Mouse (Mus musculus) thymus, adult 2 months (tissue): ENCODE measurements around the gene Nptn. TPM values are rescaled to one million over a fixed set of nuclear protein-coding genes. Genes with fewer than 3 reads are reported as not detected.

ENCODE experiments used
- DNase-seq: peaks from one replicate; pipeline ENCODE4 v3.0.0; 2021
- H3K27ac ChIP-seq: fragments of 200-500 bp; 2 replicates; pipeline ENCODE4 v1.5.1; 2012; ENCODE audit warnings: low read length, control low read depth; ENCODE audit not compliant: control insufficient read depth, insufficient read depth
- H3K27me3 ChIP-seq: fragments of 200-500 bp; 2 replicates; pipeline ENCODE4 v1.6.1; 2012; ENCODE audit warnings: mild to moderate bottlenecking, low read length, moderate library complexity, mixed read lengths; ENCODE audit not compliant: control insufficient read depth, insufficient read depth
- H3K36me3 ChIP-seq: fragments of 200-500 bp; 2 replicates; pipeline ENCODE4 v1.6.1; 2012; ENCODE audit warnings: mild to moderate bottlenecking, low read length, moderate library complexity; ENCODE audit not compliant: control insufficient read depth, insufficient read depth
- H3K4me1 ChIP-seq: fragments of 200-500 bp; replicated peaks from 2 replicates; pipeline ENCODE4 v1.6.1; 2012; ENCODE audit warnings: low read length; ENCODE audit not compliant: control insufficient read depth, insufficient read depth
- H3K4me3 ChIP-seq: fragments of 200-500 bp; 2 replicates; pipeline ENCODE4 v1.5.1; 2012; ENCODE audit warnings: mild to moderate bottlenecking, low read length, control low read depth, moderate library complexity; ENCODE audit not compliant: control insufficient read depth, insufficient read depth
- CTCF ChIP-seq: fragments of 200-500 bp; IDR thresholded peaks from 2 replicates; pipeline ENCODE4 v1.5.1; 2012; ENCODE audit warnings: mild to moderate bottlenecking, control low read depth, low read length, moderate library complexity, borderline replicate concordance; ENCODE audit not compliant: control insufficient read depth, poor library complexity, insufficient read depth; ENCODE audit errors: extremely low read depth
- POLR2A ChIP-seq: fragments of 200-500 bp; IDR thresholded peaks from 2 replicates; pipeline ENCODE4 v1.6.1; 2012; ENCODE audit warnings: mild to moderate bottlenecking, low read length, control low read depth, moderate library complexity; ENCODE audit not compliant: control insufficient read depth, poor library complexity, insufficient read depth; ENCODE audit errors: extremely low read depth
- WGBS: fragments of 180-500 bp; shearing (Covaris S2); methylation state at CpG from one replicate; pipeline ENCODE4 v1.1.7; 2018; 5-methylcytosine and 5-hydroxymethylcytosine counted together
- polyA plus RNA-seq: library from polyadenylated mRNA; depleted of rRNA; stranded (reverse); fragments of >200 nt; gene quantifications from 2 replicates; pipeline ENCODE4 v1.2.3, GENCODE M21; 2012

Gene Nptn
- polyA plus RNA-seq, 1 experiment, result 309 TPM

- Histone ChIP-seq H3K27me3 (no peaks in the 10 kb centered on the region), H3K36me3 (0 out of 2 replicates have a peak, but pooled peaks cover 4% of the 10 kb centered on the region), H3K4me3 (no peak overlapping the region), H3K4me1 (no peaks in the 10 kb centered on the region), H3K27ac (no peak overlapping the region)
- no peak for DNase-seq
- 95% methylated on average over 9 of the region's 9 CpGs for WGBS
- TF ChIP-seq CTCF, result no peak
- no peak for TF ChIP-seq POLR2A
These were observed 83.5 kb downstream of the Nptn start for GRCm38 (mm10) chr9:58665492-58665891.

DNA sequence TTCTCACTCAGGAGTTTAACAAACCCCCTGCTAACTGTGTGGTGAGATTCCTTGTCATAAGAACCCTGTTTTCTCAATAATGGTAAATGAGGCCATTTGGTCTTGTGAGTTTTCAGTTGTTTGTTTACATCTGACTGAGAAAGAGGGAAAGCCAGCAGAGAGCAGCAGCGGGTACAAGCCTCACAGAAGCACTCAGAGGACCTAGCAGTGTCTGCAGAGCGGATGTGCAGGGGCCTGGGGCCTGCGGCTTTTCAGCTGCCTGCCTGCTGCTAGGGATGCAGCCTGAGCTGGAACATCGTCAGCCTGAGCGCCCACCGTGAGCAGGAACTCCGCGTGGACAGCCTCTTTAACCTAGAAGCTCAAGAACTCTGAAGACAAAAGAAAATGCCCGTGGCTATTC is 84.2 kb downstream of the Nptn start:
- DNase-seq, result no peak
- H3K4me1 ChIP-seq, result no peaks in the 10 kb centered on the region
- TF ChIP-seq POLR2A, result no peak
- no peak for TF ChIP-seq CTCF
- WGBS, result 94% methylated on average over 9 of the region's 9 CpGs
- H3K4me3 ChIP-seq, result no peak overlapping the region
- H3K27ac ChIP-seq, result no peak overlapping the region
- H3K36me3 ChIP-seq, result 0 out of 2 replicates have a peak, but pooled peaks cover 4% of the 10 kb centered on the region
- no peaks in the 10 kb centered on the region for H3K27me3 ChIP-seq

DNA sequence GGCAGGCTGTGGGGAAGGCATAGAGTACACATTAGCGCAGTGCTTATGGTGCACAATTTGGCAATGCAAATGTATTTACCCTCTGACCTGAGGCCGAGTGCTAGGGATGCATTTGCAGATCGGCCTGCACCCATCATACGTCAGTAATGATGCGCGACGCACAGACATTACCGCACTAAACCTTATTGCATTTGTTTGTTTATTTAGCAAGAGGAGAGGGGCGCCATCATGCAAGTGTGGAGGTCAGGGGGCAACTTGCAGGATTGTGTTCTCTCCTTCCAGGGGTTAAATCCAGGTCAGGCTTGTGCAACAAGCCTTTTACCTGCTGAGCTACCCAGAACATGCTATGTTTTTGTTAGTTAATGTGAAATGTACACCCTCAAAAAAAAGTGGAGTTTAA is 85.2 kb downstream of the Nptn start:
- 96% methylated on average over 9 of the region's 9 CpGs for WGBS
- Histone ChIP-seq H3K36me3 (0 out of 2 replicates have a peak, but pooled peaks cover 2% of the 10 kb centered on the region), H3K4me3 (no peak overlapping the region), H3K27me3 (no peaks in the 10 kb centered on the region), H3K4me1 (no peaks in the 10 kb centered on the region), H3K27ac (no peak overlapping the region)
- TF ChIP-seq POLR2A, result no peak
- no peak for TF ChIP-seq CTCF
- DNase-seq, result no peak

- TF ChIP-seq POLR2A (no peak), CTCF (no peak)
These were observed 86.1 kb downstream of the Nptn start for GRCm38 (mm10) chr9:58668171-58668570.

DNA sequence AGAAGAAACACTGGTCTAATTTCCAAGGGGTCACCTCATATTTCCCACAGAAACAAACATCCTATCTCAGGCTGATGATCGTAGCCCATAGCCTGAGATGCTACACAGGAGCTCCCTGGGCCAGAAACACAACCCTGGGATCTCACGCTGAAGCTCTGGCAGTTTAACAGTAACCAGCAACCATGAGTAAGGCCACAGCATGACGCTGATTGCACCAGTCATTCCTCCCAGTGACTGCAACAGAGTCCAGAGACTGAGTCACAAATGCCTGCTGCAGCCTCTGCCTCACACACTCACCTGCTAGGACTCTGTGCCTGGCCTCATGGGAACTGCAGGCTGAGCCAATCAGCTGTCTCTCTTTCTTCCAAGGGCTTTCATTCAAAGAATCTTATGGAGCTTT is 87.0 kb downstream of the Nptn start:
- Histone ChIP-seq H3K36me3 (no peaks in the 10 kb centered on the region), H3K4me3 (no peak overlapping the region), H3K27me3 (no peaks in the 10 kb centered on the region), H3K4me1 (no peaks in the 10 kb centered on the region), H3K27ac (no peak overlapping the region)
- no peak for DNase-seq
- WGBS, result 85% methylated on average over 3 of the region's 3 CpGs
- TF ChIP-seq POLR2A (no peak), CTCF (no peak)

More at GRCm38 (mm10) chr9:58668171-58668570, 86.1 kb downstream of the Nptn start:
- no peaks in the 10 kb centered on the region for H3K4me1 ChIP-seq
- no peak overlapping the region for H3K27ac ChIP-seq
- no peaks in the 10 kb centered on the region for H3K27me3 ChIP-seq
- no peak overlapping the region for H3K4me3 ChIP-seq
- 95% methylated on average over 3 of the region's 3 CpGs for WGBS
- no peak for DNase-seq
- H3K36me3 ChIP-seq, result no peaks in the 10 kb centered on the region

GRCm38 (mm10) chr9:58669819-58670218 is 87.8 kb downstream of the Nptn start:
- H3K27ac ChIP-seq, result no peak overlapping the region
- no peaks in the 10 kb centered on the region for H3K27me3 ChIP-seq
- no peaks in the 10 kb centered on the region for H3K36me3 ChIP-seq
- no peak for DNase-seq
- no peak overlapping the region for H3K4me3 ChIP-seq
- WGBS, result 96% methylated on average over 6 of the region's 6 CpGs
- TF ChIP-seq CTCF (no peak), POLR2A (no peak)
- H3K4me1 ChIP-seq, result no peaks in the 10 kb centered on the region

- Histone ChIP-seq H3K27ac (no peak overlapping the region), H3K27me3 (no peaks in the 10 kb centered on the region), H3K4me3 (no peak overlapping the region), H3K36me3 (no peaks in the 10 kb centered on the region), H3K4me1 (no peaks in the 10 kb centered on the region)
- no peak for DNase-seq
- TF ChIP-seq POLR2A (no peak), CTCF (no peak)
- WGBS, result 86% methylated on average over 4 of the region's 4 CpGs
These were observed 90.4 kb downstream of the Nptn start for GRCm38 (mm10) chr9:58672474-58672873.
